Mouse (Mus musculus) heart, postnatal 14 days (tissue): ENCODE results near the gene Neb. TPM values are rescaled to one million over a fixed set of nuclear protein-coding genes. Genes with fewer than 3 reads are reported as not detected.
A peak's percentile ranks its signal among the peaks of the same experiment; 100 is the strongest.

Experiments
- DNase-seq, 2 experiments: peaks; one replicate each; pipeline ENCODE4 v3.0.0; 2021 to 2022
- intact Hi-C: fragments of 180-260 bp; cut with DNase I; formaldehyde crosslinking; loops from one replicate; pipeline ENCODE4 v1.15.1; 2025
- long read RNA-seq, 2 experiments: library from polyadenylated mRNA; stranded (forward); transcript quantifications; one replicate each; pipeline ENCODE4 v2.0.0; 2021
- total RNA-seq, 2 experiments: library from RNA; stranded (reverse); gene quantifications; 2 replicates each; pipeline ENCODE4 v1.2.3; 2021

The Neb gene
- 1 to 10 TPM; 2.5 to 2.8 TPM for total RNA-seq
- long read RNA-seq, experiment 1, partial matches to known transcripts, result 1 of 1 reads
- long read RNA-seq, experiment 1, other reads (novel, unspliced or antisense), result 0 of 1 reads
- long read RNA-seq, experiment 2, result 0 reads

- no peak for DNase-seq
- intact Hi-C loops, result no loop called here
Measured at GRCm38 (mm10) chr2:52378448-52378804, at the start of gene Neb. Neb (minus strand) TSS chr2:52378474.

GRCm38 (mm10) chr2:52427383-52427782, 49.1 kb upstream of the Neb start:
- intact Hi-C loops, result loop anchor here (5.0 kb wide), 1 partner anchor 150 kb away; no protein-coding TSS in a partner anchor
- DNase-seq, result no peak

GRCm38 (mm10) chr2:52426041-52426440, 47.8 kb upstream of the Neb start:
- intact Hi-C loops, result loop anchor here (5.0 kb wide), 1 partner anchor 151 kb away; no protein-coding TSS in a partner anchor

GRCm38 (mm10) chr2:52425523-52425795, 47.2 kb upstream of the Neb start:
- no peak for DNase-seq
- intact Hi-C loops, result loop anchor here (2.0 to 5.0 kb wide), 2 partner anchors 152 to 165 kb away; no protein-coding TSS in a partner anchor

More at GRCm38 (mm10) chr2:52426041-52426440, 47.8 kb upstream of the Neb start:
- no peak for DNase-seq

GRCm38 (mm10) chr2:52424747-52425522, 46.7 kb upstream of the Neb start, which contains the start of gene Arl5a:
Arl5a (minus strand) TSS chr2:52424901.
- intact Hi-C loops, result loop anchor here (2.0 to 5.0 kb wide), 2 partner anchors 152 to 166 kb away; no protein-coding TSS in a partner anchor

GRCm38 (mm10) chr2:52424248-52424728, 46.0 kb upstream of the Neb start:
- peak; percentile 61 to 67 for DNase-seq
- intact Hi-C loops, result loop anchor here (2.0 kb wide), 1 partner anchor 167 kb away; no protein-coding TSS in a partner anchor

More at GRCm38 (mm10) chr2:52424747-52425522, 46.7 kb upstream of the Neb start, which contains the start of gene Arl5a:
- peak; percentile 99 for DNase-seq

- DNase-seq, result no peak
- intact Hi-C loops, result loop anchor here (2.0 kb wide), 1 partner anchor 167 kb away; no protein-coding TSS in a partner anchor
Measured at GRCm38 (mm10) chr2:52423611-52424247, 45.5 kb upstream of the Neb start.

- DNase-seq, result no peak
- intact Hi-C loops, result no loop called here
Measured at GRCm38 (mm10) chr2:52422871-52423610, 44.8 kb upstream of the Neb start.

- intact Hi-C loops, result no loop called here
- DNase-seq, result no peak
Measured at GRCm38 (mm10) chr2:52421197-52421596, 42.9 kb upstream of the Neb start.

GRCm38 (mm10) chr2:52420001-52420710, 41.9 kb upstream of the Neb start:
- intact Hi-C loops, result no loop called here

GRCm38 (mm10) chr2:52419295-52419694, 41.0 kb upstream of the Neb start:
- DNase-seq, result no peak
- intact Hi-C loops, result no loop called here

More at GRCm38 (mm10) chr2:52420001-52420710, 41.9 kb upstream of the Neb start:
- no peak for DNase-seq

- DNase-seq, result no peak
- intact Hi-C loops, result no loop called here
Measured at GRCm38 (mm10) chr2:52412524-52413037, 34.3 kb upstream of the Neb start.

- no peak for DNase-seq
- intact Hi-C loops, result loop anchor here (5.0 kb wide), 2 partner anchors 104 to 186 kb away; no protein-coding TSS in a partner anchor
Measured at GRCm38 (mm10) chr2:52406480-52406879, 28.2 kb upstream of the Neb start.

- intact Hi-C loops, result loop anchor here (5.0 kb wide), 2 partner anchors 103 to 187 kb away; no protein-coding TSS in a partner anchor
- DNase-seq, result no peak
Measured at GRCm38 (mm10) chr2:52405238-52405637, 27.0 kb upstream of the Neb start.

GRCm38 (mm10) chr2:52394529-52394928, 16.3 kb upstream of the Neb start:
- intact Hi-C loops, result no loop called here
- no peak for DNase-seq

GRCm38 (mm10) chr2:52390415-52390975, 12.2 kb upstream of the Neb start:
- intact Hi-C loops, result no loop called here
- no peak for DNase-seq

- no peak for DNase-seq
- intact Hi-C loops, result no loop called here
Measured at GRCm38 (mm10) chr2:52389975-52390374, 11.7 kb upstream of the Neb start.

- intact Hi-C loops, result no loop called here
- DNase-seq, result no peak
Measured at GRCm38 (mm10) chr2:52386451-52386850, 8.2 kb upstream of the Neb start.

- peak; percentile 13 to 36 for DNase-seq
- intact Hi-C loops, result no loop called here
Measured at GRCm38 (mm10) chr2:52386037-52386436, 7.8 kb upstream of the Neb start.
